Mouse (Mus musculus): ENCODE measurements around the gene Uhrf1bp1.
A peak's percentile ranks its signal among the peaks of the same experiment; 100 is the strongest.

Gene Uhrf1bp1

GRCm38 (mm10) chr17:27839469-27840252 is 16.6 kb upstream of the Uhrf1bp1 start:
- peak; percentile 97 to 98 for DNase-seq (ENCODE audit: low spot score in 2 of 2)

GRCm38 (mm10) chr17:27848351-27848750 is 7.9 kb upstream of the Uhrf1bp1 start:
- DNase-seq (ENCODE audit: low spot score in 2 of 2), result no peak

GRCm38 (mm10) chr17:27851076-27851475 is 5.2 kb upstream of the Uhrf1bp1 start:
- DNase-seq (ENCODE audit: low spot score in 2 of 2), result no peak

DNA sequence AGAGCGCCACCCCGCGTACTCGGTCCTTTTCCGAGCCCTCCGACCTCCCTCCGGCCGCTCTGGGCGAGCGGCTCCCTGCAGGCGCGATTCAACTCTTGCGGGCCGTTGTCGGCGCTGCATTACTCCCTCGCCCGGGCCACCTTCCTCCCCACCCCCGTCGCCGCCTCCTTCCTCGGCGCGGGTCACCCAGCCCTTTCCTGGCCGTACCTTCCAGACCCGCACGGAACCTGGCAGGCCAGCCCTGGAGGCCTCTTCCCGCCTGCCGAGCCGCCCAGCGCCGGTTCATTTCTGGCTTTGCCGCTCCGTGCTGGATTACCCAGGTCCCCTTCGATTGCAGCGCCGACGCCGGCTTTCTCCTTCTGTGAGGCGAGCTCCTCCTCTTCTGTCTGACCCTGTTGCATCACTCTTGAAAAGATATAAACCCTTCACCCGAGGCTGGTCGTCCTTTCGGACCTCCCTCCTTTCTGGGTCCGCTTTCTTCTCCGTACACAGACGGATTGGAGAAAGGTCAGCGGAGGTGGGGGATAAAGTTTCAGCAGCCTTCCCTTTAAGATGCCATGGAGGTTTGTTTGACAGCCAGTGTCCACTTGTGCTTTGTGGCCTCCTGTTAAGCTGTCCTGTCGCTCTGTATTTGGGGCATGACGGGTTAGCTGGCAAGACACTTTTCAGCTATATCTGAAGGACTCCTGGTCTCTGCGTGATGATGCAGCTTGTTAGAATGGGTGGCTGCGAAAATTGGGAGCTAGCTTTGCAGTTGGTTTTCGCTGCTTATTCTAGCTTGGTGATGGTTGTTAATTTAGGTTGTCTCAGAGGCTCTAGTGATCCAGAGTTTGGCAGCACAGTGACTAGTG is 782 bp downstream of the Uhrf1bp1 start:
- peak; percentile 27 to 30 for DNase-seq (ENCODE audit: low spot score in 2 of 2)

- DNase-seq (ENCODE audit: low spot score in 2 of 2), result no peak
These were observed 1.6 kb downstream of the Uhrf1bp1 start for GRCm38 (mm10) chr17:27857649-27858475.

DNA sequence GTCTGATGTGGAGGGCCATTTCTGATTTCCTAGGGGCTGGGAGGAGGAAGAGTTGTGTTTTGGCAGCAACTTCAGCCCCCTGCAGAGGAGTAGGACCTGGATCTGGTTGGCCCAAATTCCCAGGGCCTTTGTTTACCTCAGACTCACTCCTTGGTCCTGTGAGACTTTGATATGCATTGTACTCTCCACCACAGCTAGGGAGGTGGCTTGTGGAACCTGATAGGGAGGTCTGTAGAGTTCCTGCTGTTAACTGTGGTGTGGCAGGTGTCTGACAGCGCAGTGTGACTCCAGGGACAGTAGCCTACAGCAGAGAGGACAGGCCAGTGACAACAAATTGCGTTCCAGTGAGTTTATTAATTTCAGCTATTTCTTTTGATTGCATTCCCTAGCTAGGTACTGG is 2.9 kb downstream of the Uhrf1bp1 start:
- no peak for DNase-seq (ENCODE audit: low spot score in 2 of 2)

DNA sequence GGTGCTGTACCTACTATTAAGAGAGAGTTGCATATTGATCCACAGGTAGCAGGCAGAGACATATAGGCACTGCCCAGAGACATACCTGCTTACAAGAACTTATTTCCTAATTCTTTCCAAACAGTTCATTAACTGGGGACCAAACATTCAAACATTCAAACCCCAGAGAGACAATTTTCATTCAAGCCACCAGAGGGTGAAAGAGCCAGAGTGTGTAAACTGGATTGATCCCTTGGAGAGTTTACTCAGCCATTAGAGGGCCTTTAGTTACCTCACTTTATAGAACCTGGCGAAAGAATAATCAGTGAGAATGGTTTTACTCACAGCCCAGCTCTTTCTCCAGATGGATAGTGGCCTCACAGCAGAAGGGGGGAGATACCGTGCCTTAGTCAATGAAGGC is 9.2 kb downstream of the Uhrf1bp1 start:
- no peak for DNase-seq (ENCODE audit: low spot score in 2 of 2)

DNA sequence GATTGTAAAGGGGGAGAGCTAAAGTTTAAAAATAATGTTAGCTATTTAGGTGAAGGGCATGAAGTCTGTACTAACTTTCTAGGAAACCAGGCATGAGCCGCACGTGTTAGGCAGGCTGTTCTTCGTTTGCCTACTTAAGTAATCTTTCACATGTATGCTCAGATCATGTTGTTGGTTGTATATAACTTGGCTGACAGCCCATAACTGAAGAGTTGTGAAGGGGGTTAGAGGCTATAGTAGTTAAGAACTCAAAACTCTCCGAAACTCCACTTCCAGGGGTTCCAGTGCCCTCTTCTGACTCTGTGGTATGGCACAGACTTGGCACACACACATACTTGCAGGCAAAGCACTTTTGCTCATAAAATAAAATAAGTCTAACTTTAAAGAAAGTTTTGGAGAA is 10.5 kb downstream of the Uhrf1bp1 start:
- DNase-seq (ENCODE audit: low spot score in 2 of 2), result no peak

GRCm38 (mm10) chr17:27871851-27872250 is 15.6 kb downstream of the Uhrf1bp1 start:
- peak; percentile 30 to 60 for DNase-seq (ENCODE audit: low spot score in 2 of 2)

DNA sequence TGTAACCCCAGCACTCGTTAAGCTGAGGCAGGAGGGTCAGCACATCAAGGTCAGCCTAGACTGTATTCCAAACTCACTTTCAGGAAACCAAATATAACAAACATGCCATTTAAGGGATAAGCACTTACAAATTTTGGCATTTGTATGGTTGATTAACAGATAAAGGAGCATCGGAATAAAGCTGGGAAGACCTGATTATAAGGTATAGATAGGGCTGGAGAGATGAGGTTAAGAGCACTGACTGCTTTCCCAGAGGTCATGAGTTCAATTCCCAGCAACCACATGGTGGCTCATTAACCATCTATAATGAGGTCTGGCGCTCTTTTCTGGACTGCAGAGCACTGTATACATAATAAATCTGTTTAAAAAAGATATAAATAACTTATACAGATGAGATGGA is 17.3 kb downstream of the Uhrf1bp1 start:
- no peak for DNase-seq (ENCODE audit: low spot score in 2 of 2)

GRCm38 (mm10) chr17:27874510-27874909 is 18.3 kb downstream of the Uhrf1bp1 start:
- DNase-seq (ENCODE audit: low spot score in 2 of 2), result no peak

- no peak for DNase-seq (ENCODE audit: low spot score in 2 of 2)
These were observed 25.3 kb downstream of the Uhrf1bp1 start for GRCm38 (mm10) chr17:27881518-27881917.

- no peak for DNase-seq (ENCODE audit: low spot score in 2 of 2)
These were observed 26.9 kb downstream of the Uhrf1bp1 start for GRCm38 (mm10) chr17:27883129-27883528.

DNA sequence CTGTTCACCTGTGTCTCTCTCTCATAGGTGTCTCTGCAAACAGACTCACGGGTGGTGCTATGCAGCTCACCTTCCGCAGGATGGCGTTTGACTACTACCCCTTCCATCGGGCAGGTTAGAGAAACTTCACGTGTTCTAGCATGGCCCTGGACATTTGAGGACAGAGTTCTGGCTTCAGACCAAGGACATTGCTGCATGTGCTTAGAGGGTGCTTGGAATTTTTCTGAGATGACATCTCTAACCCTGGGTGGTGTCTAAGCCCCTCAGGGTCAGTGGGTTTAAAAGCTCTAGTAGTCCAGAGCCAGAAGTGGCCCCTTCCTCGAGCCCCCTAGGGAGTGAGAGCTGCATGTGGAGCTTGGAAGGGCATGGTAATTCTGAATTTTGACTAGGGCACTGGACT is 27.8 kb downstream of the Uhrf1bp1 start:
- no peak for DNase-seq (ENCODE audit: low spot score in 2 of 2)

- no peak for DNase-seq (ENCODE audit: low spot score in 2 of 2)
These were observed 30.4 kb downstream of the Uhrf1bp1 start for GRCm38 (mm10) chr17:27886499-27887210.

GRCm38 (mm10) chr17:27907512-27908205 is 51.4 kb downstream of the Uhrf1bp1 start:
- peak; percentile 97 for DNase-seq (ENCODE audit: low spot score in 2 of 2)

- DNase-seq (ENCODE audit: low spot score in 2 of 2), result no peak
These were observed 52.1 kb downstream of the Uhrf1bp1 start for GRCm38 (mm10) chr17:27908206-27908887.

GRCm38 (mm10) chr17:27908888-27909621 is 52.8 kb downstream of the Uhrf1bp1 start, which contains the start of gene Anks1:
TSS of gene Anks1 (plus strand) at chr17:27909306.
- DNase-seq (ENCODE audit: low spot score in 2 of 2), result peak; percentile 71 to 78
